Comparison of ENCODE assay signal across 9 mouse cellular contexts in genomic region chr19:56631451-56631901, GRCm38 (mm10).
A peak's percentile ranks its signal among the peaks of the same experiment; 100 is the strongest.
DNase-seq lines count a peak whose midpoint lies in the region; ATAC-seq lines count a peak whose summit lies in the region.
"Had no signal": no experiment of that assay in that cellular context is flagged by ENCODE, and none has a peak within 500 bp of the region (broad histone marks: within the 10 kb centered on the region; RNA-seq: fewer than 3 reads in every experiment).

No protein-coding gene starts in this region.

- no peak overlapping the region for H3K4me3 ChIP-seq in heart, embryonic 11.5 days (ENCODE audit: low read depth, low read length)
- no peak overlapping the region for H3K4me3 ChIP-seq in hindbrain, embryonic 13.5 days
- H3K4me3 ChIP-seq: limb, embryonic 12.5 days had no signal

- H3K4me1 ChIP-seq in heart, embryonic 11.5 days (ENCODE audit: control insufficient read depth, insufficient read depth, low read length), result 0 out of 2 replicates have a peak, but pooled peaks cover 5% of the 10 kb centered on the region
- H3K4me1 ChIP-seq in hindbrain, embryonic 13.5 days (replicated peaks), result no peaks in the 10 kb centered on the region

- H3K27me3 ChIP-seq in heart, embryonic 11.5 days (ENCODE audit: control insufficient read depth, insufficient read depth, low read length), result no peaks in the 10 kb centered on the region
- no peaks in the 10 kb centered on the region for H3K27me3 ChIP-seq in hindbrain, embryonic 13.5 days
- H3K27me3 ChIP-seq: limb, embryonic 12.5 days had no signal

- H3K9me3 ChIP-seq in heart, embryonic 11.5 days (replicated peaks; ENCODE audit: control insufficient read depth, low read length), result no peaks in the 10 kb centered on the region
- H3K9me3 ChIP-seq in hindbrain, embryonic 13.5 days, result no peaks in the 10 kb centered on the region
- H3K9me3 ChIP-seq: limb, embryonic 12.5 days had no signal

- H3K4me2 ChIP-seq in heart, embryonic 11.5 days, result peak overlapping the region; percentile 27
- H3K4me2 ChIP-seq in hindbrain, embryonic 13.5 days, result no peak overlapping the region
- H3K4me2 ChIP-seq: limb, embryonic 12.5 days had no signal

- H3K9ac ChIP-seq in heart, embryonic 11.5 days (ENCODE audit: low read depth, low read length), result no peak overlapping the region
- no peak overlapping the region for H3K9ac ChIP-seq in hindbrain, embryonic 13.5 days
- H3K9ac ChIP-seq: limb, embryonic 12.5 days had no signal

- H3K36me3 ChIP-seq in heart, embryonic 11.5 days (ENCODE audit: control insufficient read depth, insufficient read depth, low read length), result no peaks in the 10 kb centered on the region
- H3K36me3 ChIP-seq in hindbrain, embryonic 13.5 days, result no peaks in the 10 kb centered on the region
- H3K36me3 ChIP-seq: limb, embryonic 12.5 days had no signal

- WGBS in heart, embryonic 11.5 days (ENCODE audit: insufficient replicate concordance), result 27% methylated on average over 11 of the region's 11 CpGs
- WGBS in hindbrain, embryonic 13.5 days, result 57% methylated on average over 11 of the region's 11 CpGs

- peak; percentile 37 to 54 for DNase-seq in cerebellum, postnatal 10 days
- no peak for DNase-seq in cerebellum, adult 9-10 months
- DNase-seq in 3134 (ENCODE audit: extremely low read depth, insufficient read length, low spot score), result peak; percentile 25
- peak; percentile 72 to 73 for DNase-seq in kidney, postnatal 36 days
- no peak for DNase-seq in right cerebral cortex, postnatal 36 days (ENCODE audit: low spot score in 2 of 2)
- no peak for DNase-seq in urinary bladder, postnatal 10 days (ENCODE audit: low spot score)

- 0 out of 2 replicates have a peak overlapping the region, but pooled peaks have one; percentile 2 for H3K27ac ChIP-seq in heart, embryonic 11.5 days (ENCODE audit: low read depth, low read length)
- H3K27ac ChIP-seq in hindbrain, embryonic 13.5 days, result no peak overlapping the region
- H3K27ac ChIP-seq: limb, embryonic 12.5 days had no signal

- ATAC-seq in heart, embryonic 11.5 days (replicated peaks; ENCODE audit: insufficient number of reproducible peaks, low FRiP score, low TSS enrichment), result no peak
- ATAC-seq in hindbrain, embryonic 13.5 days (ENCODE audit: low FRiP score), result no peak

Comparison
In these comparisons a context has a peak if more than half of its experiments do, and no peak if none do; other contexts are left out.
1. DNase-seq: peak in cerebellum, postnatal 10 days (2 of 2), 3134 (single experiment) and kidney, postnatal 36 days (2 of 2); none in cerebellum, adult 9-10 months (single experiment), right cerebral cortex, postnatal 36 days (0 of 2) and urinary bladder, postnatal 10 days (single experiment).